Mouse (Mus musculus) retina, postnatal 1 day (tissue): Measurements from ENCODE around the gene Pih1d1.

ENCODE experiments used
- DNase-seq: peaks from one replicate; pipeline ENCODE4 v3.0.0-alpha.2; 2012

Pih1d1 gene

DNA sequence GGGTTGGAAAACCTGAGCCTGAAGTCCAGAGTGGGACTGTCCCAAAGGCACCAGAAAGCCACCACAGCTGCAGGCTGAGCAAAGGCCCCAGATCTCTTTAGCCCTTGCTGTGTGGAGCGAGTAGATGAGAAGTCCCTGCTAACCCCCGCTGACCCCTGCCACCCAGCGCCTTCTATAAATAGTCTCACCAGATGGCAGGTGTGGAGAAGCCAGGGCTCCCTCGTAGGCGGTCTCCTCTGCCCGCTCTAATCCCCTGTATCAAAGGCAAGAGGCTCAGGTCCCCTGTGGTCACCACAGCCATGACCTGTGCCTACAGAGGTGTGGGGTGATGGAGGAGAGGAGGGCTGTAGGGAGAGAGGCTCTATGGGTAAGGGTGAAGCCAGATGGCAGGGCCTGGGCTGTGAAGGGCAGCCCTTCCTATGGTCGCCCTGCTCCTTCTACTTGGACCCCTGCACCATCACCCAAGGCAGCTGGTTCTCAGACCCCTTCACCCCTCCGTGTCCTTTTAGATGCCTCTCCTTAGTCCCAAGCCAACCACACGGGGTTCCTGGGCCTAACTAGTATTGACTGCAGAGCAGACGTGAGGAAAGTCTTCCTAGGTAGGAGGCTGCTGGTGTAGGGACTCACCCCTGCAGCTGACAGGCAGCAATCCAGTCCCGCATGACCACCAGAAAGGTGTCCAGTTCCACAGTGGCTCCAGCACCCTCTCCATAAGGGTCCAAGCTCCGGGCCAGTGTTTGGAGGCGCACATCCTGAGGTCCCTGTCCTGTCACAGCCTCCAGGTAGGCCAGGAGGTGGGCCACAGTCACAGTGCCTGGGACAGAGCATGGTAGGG, 41.5 kb downstream of the Pih1d1 start:
- peak; percentile 78 for DNase-seq

DNA sequence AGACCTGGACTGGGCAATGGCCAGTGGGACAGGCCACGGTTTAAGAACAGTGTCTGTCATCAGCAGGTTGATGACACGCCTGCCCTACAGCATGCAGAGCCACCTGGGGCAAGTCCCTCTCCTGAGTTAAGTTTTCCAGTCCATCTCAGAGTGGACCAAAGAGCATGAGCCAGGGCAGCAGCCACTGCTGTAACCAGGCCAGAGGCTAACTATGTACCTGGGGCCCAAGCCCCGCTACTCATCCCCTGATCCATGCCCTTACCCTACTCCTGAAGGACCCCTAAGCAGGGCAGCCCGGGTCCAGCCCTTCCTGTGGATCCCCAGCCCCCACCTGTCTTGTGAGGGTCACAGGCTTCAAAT, 42.1 kb downstream of the Pih1d1 start:
- DNase-seq, result no peak

DNA sequence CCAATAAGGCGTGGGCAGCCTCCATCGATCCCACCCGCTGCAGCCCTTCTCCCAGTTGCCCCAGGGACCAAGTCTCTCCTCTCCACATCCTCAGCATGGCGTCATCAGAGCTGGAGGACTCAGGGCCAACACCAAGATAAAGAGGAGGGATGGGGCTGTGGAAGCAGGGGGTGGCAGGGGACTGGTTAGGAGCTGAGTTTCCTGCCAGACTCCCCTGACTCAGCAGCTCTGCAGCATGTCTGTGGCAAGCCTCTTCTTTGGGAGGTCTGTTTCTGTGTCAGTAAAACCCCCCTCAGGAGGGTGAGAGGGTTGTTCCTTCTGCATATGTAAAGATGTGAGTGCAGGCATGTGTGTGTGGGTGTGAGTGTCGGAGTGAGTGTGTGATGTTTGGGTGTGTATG, 42.9 kb downstream of the Pih1d1 start:
- no peak for DNase-seq

DNA sequence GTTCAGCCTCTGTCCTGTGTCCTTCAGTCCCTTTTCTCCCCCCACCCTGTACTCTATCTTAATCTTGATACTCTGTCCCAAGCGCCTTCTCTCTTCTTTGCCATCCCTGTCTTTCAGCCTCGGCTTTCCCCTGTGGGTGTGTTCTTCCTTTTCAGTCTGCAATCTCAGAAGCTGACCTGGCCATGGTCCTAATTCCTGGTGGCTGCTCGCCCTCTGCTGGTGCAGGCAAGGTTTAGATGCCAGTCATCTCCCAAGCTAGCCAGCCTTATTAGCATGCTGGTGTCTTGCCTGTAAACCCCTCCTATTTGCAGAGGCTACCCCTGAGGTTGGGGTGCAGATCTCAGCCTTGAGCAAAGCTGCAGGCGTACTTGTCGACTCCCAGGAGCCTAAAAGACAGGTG, 44.3 kb downstream of the Pih1d1 start:
- peak; percentile 88 for DNase-seq

DNA sequence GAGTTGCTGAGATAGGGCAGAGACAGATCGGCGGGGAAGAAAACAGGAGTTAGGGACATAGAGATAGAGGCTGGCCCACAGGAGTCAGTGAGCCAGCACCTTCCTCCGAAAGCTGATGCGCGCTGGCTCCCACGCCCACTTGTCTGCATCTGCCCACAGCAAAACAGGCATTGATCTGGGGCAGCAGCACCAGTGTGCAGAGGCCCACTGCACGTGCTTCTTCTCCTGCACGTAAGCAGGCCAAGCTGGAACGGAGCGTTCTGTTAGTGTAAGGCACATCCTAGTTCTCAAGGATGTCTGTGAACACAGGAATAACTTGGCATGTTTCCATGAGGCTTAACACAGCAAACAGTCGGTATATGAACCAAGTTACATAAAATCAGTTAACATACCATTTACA, 44.9 kb downstream of the Pih1d1 start:
- no peak for DNase-seq

DNA sequence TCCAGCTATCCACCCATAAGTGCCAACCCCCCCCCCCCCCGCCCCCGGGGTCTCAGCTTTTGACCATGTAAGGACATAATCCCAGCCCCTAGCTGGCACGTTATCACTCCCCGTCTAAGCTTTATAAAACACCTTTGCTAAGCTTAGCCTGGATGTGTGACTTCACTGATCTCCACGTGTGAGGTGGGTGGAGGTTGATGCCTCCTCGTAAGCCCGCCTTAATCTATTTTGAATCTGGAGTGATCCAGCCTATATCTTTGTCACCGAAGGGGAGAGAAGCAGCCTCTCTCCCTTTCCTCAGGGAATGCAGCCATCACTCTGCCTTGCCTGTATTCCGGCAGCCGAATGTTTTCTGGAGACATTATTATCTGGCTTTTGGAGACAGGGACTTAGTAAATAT, 48.6 kb downstream of the Pih1d1 start:
- peak; percentile 23 for DNase-seq

DNA sequence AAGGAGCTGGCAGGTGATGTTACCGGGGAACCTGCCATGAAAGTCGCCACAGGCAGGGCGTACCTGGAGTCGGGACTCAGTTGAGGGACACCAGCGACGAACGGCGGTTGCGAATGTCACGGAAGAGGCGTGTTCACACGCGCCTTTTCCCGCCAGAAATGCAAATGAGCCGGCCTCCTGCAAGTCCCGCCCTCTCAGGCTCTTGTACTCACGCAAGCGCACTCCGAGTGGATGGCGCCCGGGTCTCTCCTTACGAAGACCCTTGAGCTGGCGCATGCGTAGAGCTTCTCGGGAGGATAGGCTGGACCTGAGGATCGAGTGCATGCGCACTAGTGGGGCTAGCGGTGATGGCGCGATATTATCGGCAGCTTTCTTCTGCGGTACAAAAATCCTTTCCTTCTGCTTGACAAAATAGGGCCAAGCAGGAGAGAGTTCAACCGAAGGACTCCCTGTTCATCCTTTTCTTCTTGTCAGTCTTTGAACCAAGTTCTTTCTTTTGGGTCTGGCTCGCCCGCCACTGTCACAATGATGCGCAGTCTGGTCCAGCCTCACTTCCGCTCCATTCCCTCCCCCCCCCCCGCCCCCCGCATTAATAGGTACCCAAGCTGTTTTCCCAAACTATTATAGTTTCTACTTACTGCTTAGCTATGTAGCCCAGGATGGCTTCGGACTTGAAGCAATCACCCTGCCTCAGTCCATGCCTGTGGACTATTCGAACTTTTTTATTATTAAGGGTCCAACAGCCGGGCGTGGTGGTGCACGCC, 50.5 kb downstream of the Pih1d1 start, which contains the start of gene Ccdc155:
TSS of gene Ccdc155 (minus strand) at position 513 of the 764 bp plus-strand sequence.
- DNase-seq, result peak; percentile 99

DNA sequence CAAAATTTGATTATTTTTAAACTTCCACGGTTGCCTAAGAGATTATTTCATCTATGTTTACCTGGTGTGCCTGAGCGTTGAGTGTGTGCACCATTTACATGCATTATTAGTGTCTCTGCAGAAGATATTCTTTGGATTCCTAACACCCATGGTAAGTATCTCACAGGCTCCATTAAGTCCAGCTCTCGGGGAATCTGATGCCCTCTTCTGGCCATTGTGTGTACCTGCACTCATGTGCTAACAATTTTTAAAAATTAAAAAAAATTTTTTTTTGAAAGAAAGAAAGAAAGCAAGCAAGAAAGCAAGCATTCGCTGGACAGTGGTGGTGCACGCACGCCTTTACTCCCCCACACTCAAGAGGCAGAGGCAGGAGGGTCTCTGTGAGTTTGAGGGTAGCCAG, 54.2 kb downstream of the Pih1d1 start:
- DNase-seq, result no peak
